Mouse (Mus musculus): ENCODE measurements around the gene Zfhx2.

Gene Zfhx2

DNA sequence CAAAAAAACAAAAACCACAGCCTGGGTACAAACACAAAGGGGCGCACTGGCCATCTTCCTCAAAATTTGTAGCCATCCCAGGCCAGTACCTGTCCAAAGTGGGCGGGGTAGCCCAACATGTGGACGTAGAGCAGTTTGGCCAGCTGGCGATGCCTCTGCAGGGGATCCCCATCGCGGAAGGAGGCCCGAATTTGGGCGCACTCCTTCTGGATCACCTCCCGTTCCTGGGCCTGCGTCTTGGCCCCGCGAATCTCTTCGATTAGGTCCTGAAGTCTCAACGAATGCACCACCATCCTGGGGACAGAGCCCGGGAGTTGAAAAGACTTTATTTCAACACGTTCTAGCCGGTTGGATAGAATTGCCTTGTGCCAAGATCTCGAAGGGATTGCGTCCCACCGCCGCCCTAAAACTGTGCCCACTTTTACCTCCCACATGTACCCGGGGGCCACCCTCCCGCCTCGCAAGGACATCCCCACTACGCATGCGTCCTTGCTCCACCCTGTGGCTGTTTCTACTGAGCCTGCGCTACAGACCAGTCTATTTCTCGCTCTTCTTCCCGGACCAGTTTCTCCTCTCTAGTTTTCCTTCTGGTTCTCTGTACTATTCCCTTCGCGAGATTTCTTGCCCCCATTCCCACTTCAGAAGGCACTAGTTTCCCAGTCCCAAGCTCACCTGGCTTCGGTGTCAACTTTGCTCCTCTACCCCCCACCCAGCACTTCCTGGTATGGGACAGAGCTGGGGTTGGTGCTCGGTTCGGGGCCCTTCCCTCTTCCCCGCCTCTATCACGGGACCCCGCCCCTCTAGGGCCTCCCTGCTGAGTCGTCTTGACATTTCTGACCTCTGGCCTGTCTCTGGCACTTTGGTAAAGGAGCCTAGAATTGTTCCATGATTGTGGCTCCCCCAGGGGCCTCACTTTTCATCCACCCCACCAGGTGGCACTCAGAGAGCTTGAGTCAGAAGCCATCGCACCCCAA, 14.0 kb upstream of the Zfhx2 start, which contains the start of gene Ap1g2:
Ap1g2 (minus strand) TSS at position 758 of the 974 bp plus-strand sequence.
- DNase-seq, result peak; percentile 88

DNA sequence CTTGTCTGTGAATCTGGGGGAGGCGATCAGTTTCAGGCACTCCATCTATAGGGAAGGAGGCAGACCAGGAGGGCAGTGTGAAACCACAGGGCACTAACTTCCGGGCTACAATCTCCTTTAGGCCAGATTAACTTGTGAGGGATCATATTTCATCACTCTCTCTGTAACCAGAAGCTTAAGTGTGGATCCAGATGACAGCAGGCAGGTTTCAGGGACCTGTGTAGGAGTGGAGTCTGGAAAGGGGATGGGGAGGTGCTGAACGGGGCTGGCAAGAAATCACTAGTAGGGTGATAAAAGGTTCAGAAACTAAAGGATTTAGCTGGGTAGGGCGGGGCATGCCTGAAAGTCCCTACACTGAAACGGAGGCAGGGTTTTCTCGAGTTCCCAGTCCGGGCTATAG, 13.3 kb upstream of the Zfhx2 start:
- no peak for DNase-seq

DNA sequence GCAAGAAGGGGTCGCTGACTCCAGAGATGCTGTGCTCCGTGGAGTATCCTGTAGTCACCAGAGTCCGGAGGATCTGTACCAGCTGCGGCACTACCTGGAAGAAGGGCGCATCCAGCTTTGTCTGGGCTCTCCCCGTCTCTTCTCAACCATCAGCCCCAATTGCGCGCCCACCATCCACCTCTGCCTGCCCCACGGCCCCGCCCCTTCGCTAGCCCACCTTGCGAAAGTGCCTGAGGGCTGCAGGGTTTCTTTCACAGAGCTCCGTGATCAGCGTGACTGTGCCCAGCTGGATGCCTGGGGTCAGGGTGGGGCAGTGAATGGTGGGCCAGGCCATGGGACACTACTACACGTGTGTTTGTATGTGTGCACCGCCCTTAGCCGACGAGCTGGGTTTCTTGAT, 12.2 kb upstream of the Zfhx2 start:
- DNase-seq, result no peak

DNA sequence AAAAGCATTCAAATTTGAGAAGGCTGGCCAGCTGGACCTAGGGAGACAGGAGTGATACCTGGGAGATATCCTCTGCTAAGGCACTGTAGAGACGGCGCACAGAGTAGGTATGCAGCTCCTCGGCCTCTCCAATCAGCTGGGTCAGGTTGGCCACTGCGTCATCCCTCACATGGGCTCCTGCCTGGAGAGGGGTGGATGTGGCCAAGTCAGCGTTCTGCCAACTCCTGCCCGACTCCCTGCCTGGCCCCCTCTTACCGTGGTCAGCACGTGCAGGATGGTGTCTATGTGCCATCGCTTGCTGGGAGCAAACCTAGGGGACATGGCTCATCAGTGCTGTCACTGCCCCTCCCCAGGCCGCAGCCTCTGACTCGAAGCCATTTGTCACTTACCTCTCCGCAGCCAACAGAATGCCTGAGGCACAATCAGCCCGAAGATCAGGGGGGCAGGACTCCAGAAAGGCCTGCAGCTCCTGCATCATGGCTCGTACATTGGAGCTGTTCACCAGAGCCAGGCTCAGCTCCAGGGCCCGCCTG, 10.2 kb upstream of the Zfhx2 start:
- no peak for DNase-seq

DNA sequence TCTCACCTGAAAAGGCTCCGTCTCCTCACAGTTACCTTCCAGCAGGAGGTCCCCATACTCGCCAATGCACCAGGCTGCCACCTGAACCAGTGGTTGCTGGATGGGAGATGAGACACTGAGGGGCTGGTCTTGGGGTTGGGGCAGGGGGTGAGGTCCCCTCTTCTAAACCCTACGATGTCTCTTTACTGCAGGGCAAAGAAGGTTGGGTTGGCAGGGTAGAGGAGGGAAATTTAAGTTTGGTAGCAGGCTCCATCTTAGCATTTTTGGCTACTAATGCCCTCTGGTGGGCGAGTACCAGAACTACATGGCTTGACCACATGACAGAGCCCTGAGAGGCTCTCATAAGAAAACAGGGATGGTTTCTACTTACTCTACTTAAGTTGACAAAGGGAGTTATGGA, 9.5 kb upstream of the Zfhx2 start:
- peak; percentile 56 for DNase-seq

DNA sequence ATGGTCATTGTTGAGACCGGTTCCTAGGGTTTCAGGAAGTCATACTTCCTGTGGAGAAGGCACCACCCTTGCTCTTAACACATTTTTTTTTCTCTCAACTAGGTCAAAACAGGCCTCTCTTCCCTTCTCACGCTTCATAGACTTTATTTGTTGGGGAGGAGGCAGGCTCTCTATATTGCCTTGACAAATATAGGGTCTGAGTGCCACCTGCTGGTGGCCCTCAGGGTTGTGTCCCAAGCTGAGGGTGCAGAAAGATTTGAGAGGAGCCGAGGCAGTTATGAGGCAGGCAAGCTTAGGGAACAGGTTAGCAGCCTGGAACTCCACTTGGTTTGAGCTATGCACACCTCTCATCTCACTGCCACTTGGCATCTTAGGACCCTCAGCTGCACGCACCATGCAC, 5.9 kb upstream of the Zfhx2 start:
- DNase-seq, result peak; percentile 67

DNA sequence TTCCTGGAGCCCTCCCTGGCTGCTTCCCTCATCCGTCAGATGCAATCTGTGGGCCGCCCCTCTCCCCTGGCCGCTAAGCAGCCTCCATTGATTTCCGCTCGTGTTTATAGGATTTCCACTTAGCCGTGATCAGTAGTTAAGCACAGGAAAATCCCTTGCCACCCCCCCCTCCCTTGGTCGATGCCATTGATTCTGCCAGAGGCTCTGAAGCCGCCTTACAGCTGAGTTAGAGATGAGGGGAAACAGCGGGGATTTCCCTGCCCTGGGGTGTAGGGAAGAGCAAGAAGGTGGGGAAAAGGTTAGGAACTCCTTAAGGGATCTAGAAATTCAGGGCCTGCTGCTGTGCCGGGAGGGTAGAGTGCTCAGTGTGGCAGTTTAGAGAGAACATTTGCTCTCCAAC, 5.5 kb upstream of the Zfhx2 start:
- no peak for DNase-seq

DNA sequence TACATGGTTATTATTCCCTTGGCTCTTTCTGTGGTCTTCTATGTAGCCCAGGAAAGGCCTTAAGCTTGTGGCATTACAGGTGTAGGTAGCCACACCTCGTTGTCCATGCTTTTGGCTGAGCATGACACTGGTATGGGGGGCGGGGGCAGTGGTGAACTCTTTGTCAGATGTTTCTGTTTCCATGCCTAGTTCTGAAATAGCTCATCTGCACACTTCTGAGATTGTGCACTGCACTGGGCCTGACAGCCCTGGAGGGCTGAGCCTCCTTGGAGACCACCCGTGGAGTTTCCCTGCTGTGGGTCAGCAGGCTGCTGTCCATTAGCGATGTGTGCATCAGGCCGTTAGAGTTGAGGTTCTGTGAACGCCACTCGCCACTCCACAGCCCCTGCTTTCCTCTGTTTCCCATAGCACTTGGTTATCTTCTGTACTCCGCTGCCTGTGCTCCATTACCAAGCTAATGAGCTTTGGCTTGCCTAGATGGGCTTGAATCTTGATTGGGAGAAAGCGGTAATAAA, 4.5 kb upstream of the Zfhx2 start:
- DNase-seq, result no peak

DNA sequence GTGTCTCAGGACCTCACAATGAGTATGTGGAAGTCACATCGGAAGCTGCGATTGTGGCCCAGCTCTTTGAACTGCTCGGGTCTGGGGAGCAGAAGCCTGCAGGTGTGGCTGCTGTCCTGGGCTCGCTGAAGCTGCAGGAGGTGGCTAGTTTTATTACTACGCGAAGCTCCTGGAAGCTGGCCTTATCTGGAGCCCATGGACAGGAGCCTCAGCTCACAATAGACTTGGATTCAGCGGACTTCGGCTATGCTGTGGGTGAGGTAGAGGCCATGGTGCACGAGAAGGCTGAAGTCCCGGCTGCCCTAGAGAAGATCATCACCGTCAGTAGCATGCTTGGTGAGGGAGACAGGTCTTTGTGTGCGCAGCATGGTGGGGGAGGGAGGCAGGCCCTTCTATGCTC, 3.5 kb upstream of the Zfhx2 start:
- DNase-seq, result no peak

DNA sequence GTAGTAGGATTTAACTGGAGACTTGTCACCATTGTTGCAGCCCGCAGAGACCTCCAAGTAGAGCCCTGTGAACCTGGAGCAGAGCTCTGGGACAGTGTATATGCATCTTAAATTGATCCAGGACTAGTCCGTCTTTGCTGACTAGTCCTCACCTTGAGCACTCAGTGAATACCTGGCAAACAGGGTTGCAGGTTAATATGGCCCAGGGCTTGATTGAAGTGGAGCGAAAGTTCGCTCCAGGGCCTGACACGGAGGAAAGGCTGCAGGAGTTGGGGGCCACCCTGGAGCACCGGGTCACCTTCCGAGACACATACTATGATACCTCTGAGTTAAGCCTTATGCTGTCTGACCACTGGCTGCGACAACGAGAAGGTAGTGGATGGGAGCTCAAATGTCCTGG, 3.1 kb upstream of the Zfhx2 start:
- no peak for DNase-seq

DNA sequence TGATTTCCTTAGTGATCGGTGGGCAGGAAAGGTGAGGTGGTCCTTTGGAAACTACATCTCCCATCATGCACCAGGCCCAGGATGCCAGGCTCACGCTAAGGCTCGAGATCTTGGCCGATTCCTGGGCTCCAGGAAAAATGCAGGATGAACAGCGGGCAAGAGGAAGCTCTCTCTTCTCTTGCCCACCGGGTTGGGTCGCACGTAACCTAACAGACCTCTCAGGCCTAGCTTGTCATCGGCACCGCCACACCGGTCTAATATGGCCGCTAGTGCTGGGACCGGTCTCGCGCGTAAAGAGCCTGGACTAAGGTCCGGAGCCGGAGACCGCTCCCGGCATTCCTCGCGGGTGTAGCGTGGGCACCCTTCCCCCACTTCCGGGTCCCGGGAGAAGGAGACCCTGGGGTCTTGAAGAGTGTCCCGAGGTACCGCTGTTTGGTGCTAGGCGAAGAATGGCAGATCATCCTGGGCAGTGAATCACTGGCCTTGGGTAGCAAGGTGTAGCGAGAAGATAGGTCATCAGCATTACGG, 2.6 kb upstream of the Zfhx2 start, which contains the start of gene Thtpa:
Thtpa (plus strand) TSS at position 81 of the 528 bp plus-strand sequence.
- peak; percentile 71 for DNase-seq

DNA sequence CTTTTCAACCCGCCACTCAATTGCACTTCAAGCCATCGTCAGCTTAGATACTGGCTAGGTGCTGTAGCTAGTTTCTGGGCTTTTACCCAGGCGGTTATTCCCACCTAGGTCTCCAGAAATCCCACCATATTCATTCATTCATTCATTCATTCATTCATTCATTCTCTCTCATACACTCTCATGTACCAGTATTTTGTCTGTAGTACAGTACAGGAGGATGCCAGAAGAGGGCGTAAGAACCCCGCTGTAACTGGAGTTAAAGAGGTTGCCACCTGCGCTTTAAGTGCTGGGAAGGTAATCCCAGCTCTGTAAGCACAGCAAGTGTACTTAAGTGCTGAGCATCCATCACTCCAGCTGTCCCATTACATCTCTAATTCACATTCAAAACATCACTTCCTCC, 1.8 kb upstream of the Zfhx2 start:
- peak; percentile 33 for DNase-seq

DNA sequence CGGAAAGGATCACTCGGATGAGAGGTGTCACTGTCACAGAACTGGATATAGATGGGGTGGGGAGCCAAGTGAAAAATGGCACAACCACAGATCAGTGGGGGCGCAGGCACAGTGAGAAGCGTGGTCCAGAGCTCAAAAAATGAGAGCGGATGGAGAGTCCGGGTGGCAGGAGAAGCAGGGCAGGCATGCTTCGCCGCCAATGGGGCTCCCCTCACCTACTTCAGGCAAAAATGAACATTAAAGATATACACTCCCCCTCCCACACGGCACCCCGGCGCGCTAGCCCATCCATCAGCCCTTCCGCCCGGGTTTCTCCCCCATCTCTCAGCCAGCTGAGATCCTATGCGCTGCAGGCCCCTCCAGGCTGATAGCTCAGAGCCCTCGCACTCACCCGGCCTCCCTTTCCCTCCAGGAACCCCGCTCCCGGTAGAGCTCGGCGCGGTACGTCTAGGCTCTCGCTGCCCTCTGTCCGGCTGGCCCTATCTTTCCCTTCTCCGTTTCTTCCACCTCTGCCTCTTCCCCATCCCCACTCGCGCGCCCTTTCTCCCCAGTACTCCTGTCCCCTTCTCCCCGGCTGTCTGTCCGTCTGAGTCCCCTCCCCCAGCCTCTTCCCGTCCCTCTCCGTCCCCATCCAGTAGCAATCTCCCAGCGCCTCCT, 787 bp downstream of the Zfhx2 start:
- DNase-seq, result no peak

DNA sequence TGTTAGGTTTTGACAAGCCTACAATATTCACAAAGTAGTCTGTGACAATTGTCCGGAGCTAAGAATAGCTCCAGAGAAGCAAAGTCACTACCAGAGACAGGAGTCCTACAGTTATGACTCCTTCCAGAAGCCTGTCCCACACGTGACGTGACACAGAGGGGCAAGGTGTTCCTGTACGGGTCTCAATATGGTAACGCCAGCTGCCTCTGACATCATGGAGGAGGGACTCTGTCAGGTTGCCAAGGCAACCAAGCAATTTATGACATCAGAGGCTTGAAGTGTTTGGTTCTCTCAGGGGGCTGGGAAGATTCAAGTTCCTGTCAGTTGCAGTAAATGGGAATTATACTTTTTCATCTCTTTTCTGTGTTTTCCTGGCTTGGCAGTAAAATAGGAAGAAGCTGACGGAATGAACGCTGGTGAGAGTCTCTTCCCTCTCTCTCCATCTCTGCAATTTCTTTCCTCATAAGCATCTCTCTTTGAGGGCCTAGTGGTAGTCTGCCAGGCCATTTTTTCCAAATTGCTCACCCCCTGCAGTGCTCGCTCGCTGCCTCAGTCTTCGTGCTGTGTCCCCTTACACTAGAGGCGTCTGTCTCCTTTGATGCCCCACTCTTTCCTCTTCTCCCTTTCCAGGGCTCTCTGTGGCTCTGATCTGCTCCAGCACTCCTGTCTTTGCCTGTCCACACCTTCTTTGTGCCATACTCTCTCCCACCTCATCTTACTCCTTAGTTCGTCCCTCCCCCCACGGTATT, 2.8 kb downstream of the Zfhx2 start:
- DNase-seq, result no peak

DNA sequence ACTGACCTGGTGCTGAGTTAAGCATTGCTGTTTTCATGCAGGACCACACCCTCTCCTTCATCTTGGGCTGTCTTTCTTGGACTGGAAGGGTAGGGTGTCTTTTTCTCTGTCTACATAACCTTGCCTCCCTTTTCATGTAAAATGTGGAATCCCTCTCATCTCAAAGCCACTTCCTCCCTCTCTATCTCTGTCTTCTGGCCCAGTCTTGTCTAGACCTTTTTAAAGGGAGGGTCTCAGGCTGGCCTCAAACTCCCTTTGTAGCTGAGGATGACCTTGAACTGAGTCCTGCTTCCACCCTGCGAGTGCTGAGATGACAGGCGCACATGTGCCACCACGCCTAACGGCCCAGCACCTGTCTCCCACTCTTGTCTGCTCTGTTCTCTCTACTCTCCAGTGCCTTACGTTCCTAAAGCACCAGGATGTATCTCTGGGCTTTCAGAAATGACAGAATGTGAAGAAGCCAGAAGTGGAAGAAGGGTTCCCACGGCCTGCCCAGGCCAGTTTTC, 6.1 kb downstream of the Zfhx2 start:
- DNase-seq, result no peak

DNA sequence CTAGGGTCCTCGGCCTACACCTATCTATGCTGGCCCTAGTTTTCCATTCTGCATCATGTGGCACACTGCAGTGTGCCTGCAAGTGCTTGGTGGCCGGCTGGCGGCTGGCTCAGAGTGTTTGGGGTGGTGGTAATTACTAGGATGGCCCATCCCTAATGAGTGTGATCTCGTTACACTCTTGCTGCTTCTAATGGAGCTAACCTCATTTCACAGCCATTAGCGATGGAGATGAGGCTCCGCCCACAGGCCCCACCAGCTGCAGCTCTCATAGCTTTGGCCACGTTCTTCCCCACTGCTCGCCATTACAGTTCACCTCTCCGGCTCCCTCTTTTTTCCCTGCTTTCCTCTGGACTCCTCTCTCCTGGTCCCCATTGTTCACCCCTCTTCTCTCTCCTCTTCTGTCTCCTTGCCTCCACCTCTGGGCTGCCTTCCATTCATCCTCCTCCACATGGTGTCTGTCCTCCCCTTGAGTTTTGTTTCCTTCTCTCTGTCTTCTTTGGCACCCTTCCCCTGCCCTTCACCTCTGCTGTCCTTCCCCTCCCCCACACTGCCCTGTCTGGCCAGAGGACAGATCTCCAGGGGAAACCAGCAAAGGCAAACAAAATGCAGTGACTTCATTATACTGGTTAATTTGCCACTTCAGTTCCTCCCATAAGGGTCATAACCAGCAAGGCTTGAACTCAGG, 6.7 kb downstream of the Zfhx2 start:
- no peak for DNase-seq

DNA sequence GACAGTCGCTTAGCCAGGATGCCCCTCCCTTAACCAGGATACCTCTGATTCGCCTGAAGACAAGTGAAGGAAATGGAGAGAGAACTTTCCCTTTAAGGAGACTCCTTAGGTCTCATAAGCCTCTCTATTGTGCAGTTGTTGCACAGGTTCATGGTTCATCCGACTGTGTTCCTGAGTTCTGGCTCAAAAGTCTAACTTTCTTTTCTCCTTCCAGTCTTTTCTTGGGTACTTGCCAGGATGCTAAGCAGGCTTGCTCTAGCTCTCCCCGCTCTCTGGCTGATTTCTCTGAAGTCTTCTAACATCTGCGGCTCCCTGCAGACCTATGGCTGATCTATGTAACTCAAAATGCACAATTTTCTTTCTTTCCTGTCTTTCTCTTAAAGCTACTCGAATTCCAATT, 8.6 kb downstream of the Zfhx2 start:
- no peak for DNase-seq

DNA sequence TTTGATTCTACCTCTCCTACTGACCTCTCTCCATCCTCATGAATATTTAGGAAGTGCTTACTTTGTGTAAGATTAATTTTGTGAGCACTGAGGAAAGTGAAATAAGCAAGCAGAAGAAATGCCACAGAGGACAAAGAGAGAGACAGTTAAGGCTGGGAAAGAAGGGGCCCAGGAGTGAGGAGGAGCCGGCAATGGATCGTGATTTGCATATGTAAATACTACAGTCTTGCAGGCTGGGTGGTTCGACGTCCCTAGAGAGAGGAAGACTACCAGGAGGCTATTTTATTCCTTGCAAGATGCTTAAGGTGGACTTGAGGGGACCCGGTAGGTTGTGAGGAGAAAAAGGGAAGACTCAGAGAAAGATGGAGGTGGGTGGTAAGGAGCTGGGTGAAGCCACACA, 11.0 kb downstream of the Zfhx2 start:
- no peak for DNase-seq

DNA sequence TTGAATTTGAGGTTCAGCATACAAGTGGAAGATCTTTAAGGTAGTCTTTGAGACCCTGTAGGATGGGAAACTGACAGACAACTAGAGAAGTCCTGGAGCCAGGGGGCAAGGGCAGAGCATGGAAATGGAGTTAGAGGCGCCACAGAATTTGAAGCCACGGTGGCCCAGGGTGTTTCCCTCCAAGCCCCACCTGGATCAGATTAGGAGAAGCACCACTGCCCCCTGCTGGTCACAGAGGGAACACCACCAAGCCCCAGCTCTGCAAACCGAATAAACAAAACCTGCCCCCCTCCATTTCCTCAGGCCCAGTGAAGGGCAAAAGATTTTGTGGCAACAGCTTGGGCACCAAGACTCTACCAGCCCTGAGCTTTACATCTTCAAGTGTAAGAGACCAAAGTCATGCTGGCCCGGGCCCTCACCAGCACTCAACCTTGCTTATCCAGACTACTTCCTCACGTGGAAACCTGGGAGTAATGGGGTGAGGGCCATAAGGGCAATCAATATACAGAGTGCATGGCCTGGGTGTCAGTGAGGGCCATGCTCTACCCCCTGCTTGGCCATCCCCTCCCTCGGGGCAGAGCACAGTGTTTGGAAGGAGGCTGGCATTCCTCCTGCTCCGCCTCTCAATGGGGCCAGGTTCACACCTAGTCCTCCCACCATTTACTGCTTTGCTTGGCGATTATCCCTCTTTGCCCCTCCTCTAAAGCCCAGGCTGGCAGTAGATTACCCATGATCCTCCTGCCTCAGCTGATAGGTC, 12.7 kb downstream of the Zfhx2 start:
- DNase-seq, result peak; percentile 77

DNA sequence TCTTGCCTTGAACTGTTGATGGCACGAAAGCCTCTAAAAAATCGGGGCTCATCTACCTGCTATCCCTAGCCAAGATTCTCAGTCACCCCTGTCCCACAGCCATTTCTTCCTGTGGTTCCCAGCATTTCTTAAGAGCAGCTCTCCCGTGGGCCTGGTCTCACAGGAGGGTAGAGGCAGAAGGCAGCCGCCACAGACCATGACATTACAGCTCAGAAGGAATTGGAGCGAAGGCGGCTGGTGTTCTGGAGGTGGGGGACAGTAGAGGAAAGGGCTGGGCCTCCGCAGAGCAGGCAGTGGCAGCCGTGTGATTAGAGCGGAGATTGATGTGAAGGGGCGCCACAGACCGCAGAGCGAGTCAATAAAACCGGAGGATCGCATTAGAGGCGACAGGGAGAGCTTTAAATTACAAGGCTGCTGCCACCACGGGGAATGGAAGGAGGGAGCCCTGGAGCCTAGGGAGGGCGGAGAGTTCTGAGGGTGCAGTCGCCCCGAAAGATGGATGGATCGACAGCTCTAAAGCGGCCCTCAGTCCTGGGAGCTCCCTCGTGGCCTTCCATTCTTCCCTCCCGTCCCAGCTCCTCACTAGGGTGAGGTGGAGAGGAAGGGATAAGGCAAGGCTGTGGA, 13.6 kb downstream of the Zfhx2 start:
- DNase-seq, result no peak
